Mouse (Mus musculus): ENCODE measurements at regions not wholly inside any gene's neighbourhood (a gene's known extent, or its start where the extent isn't known, plus 50 kb on each side); places are given as distances from the start of the nearest gene placed in this dataset.
"Not testable (repeated sequence)": the region's sequence is repeated elsewhere in the genome, so short reads cannot be mapped to it uniquely, and the experiment has no call there.

- ATAC-seq (ENCODE audit: extremely low read depth, insufficient number of reproducible peaks, low FRiP score, poor library complexity, severe bottlenecking), result no peak
These were observed 56.0 kb downstream of the Ccdc71l start for GRCm38 (mm10) chr12:32434506-32435002.

- no peak for ATAC-seq (ENCODE audit: extremely low read depth, insufficient number of reproducible peaks, low FRiP score, poor library complexity, severe bottlenecking)
These were observed 56.6 kb downstream of the Ccdc71l start for GRCm38 (mm10) chr12:32435126-32435525.

GRCm38 (mm10) chr12:32438209-32438608, 59.7 kb downstream of the Ccdc71l start:
- ATAC-seq (ENCODE audit: extremely low read depth, insufficient number of reproducible peaks, low FRiP score, poor library complexity, severe bottlenecking), result no peak

- no peak for ATAC-seq (ENCODE audit: extremely low read depth, insufficient number of reproducible peaks, low FRiP score, poor library complexity, severe bottlenecking)
These were observed 66.3 kb downstream of the Ccdc71l start for GRCm38 (mm10) chr12:32444770-32445169.

GRCm38 (mm10) chr12:32445874-32446273, 67.4 kb downstream of the Ccdc71l start:
- no peak for ATAC-seq (ENCODE audit: extremely low read depth, insufficient number of reproducible peaks, low FRiP score, poor library complexity, severe bottlenecking)

GRCm38 (mm10) chr12:32449373-32449772, 70.9 kb downstream of the Ccdc71l start:
- no peak for ATAC-seq (ENCODE audit: extremely low read depth, insufficient number of reproducible peaks, low FRiP score, poor library complexity, severe bottlenecking)

- ATAC-seq (ENCODE audit: extremely low read depth, insufficient number of reproducible peaks, low FRiP score, poor library complexity, severe bottlenecking), result no peak
These were observed 72.7 kb downstream of the Ccdc71l start for GRCm38 (mm10) chr12:32451226-32451625.

- ATAC-seq (ENCODE audit: extremely low read depth, insufficient number of reproducible peaks, low FRiP score, poor library complexity, severe bottlenecking), result no peak
These were observed 76.3 kb downstream of the Ccdc71l start for GRCm38 (mm10) chr12:32454794-32455193.

GRCm38 (mm10) chr12:32455231-32455630, 76.7 kb downstream of the Ccdc71l start:
- ATAC-seq (ENCODE audit: extremely low read depth, insufficient number of reproducible peaks, low FRiP score, poor library complexity, severe bottlenecking), result not testable (repeated sequence)

GRCm38 (mm10) chr12:32455913-32456312, 77.4 kb downstream of the Ccdc71l start:
- ATAC-seq (ENCODE audit: extremely low read depth, insufficient number of reproducible peaks, low FRiP score, poor library complexity, severe bottlenecking), result no peak

GRCm38 (mm10) chr12:32456796-32457195, 78.3 kb downstream of the Ccdc71l start:
- no peak for ATAC-seq (ENCODE audit: extremely low read depth, insufficient number of reproducible peaks, low FRiP score, poor library complexity, severe bottlenecking)

GRCm38 (mm10) chr12:32458386-32458785, 79.9 kb downstream of the Ccdc71l start:
- no peak for ATAC-seq (ENCODE audit: extremely low read depth, insufficient number of reproducible peaks, low FRiP score, poor library complexity, severe bottlenecking)

GRCm38 (mm10) chr12:32460330-32460998, 82.0 kb downstream of the Ccdc71l start:
- ATAC-seq (ENCODE audit: extremely low read depth, insufficient number of reproducible peaks, low FRiP score, poor library complexity, severe bottlenecking), result no peak

- ATAC-seq (ENCODE audit: extremely low read depth, insufficient number of reproducible peaks, low FRiP score, poor library complexity, severe bottlenecking), result no peak
These were observed 86.9 kb downstream of the Ccdc71l start for GRCm38 (mm10) chr12:32465371-32465770.

- no peak for ATAC-seq (ENCODE audit: extremely low read depth, insufficient number of reproducible peaks, low FRiP score, poor library complexity, severe bottlenecking)
These were observed 91.4 kb downstream of the Ccdc71l start for GRCm38 (mm10) chr12:32469863-32470262.

- ATAC-seq (ENCODE audit: extremely low read depth, insufficient number of reproducible peaks, low FRiP score, poor library complexity, severe bottlenecking), result no peak
These were observed 100.9 kb downstream of the Ccdc71l start for GRCm38 (mm10) chr12:32479451-32479850.

- ATAC-seq (ENCODE audit: extremely low read depth, insufficient number of reproducible peaks, low FRiP score, poor library complexity, severe bottlenecking), result no peak
These were observed 101.8 kb downstream of the Ccdc71l start for GRCm38 (mm10) chr12:32480268-32480667.

GRCm38 (mm10) chr12:32481051-32481450, 102.5 kb downstream of the Ccdc71l start:
- no peak for ATAC-seq (ENCODE audit: extremely low read depth, insufficient number of reproducible peaks, low FRiP score, poor library complexity, severe bottlenecking)

- no peak for ATAC-seq (ENCODE audit: extremely low read depth, insufficient number of reproducible peaks, low FRiP score, poor library complexity, severe bottlenecking)
These were observed 103.8 kb downstream of the Ccdc71l start for GRCm38 (mm10) chr12:32482343-32482742.

- ATAC-seq (ENCODE audit: extremely low read depth, insufficient number of reproducible peaks, low FRiP score, poor library complexity, severe bottlenecking), result no peak
These were observed 104.3 kb downstream of the Ccdc71l start for GRCm38 (mm10) chr12:32482777-32483176.

GRCm38 (mm10) chr12:32486246-32486645, 107.7 kb downstream of the Ccdc71l start:
- ATAC-seq (ENCODE audit: extremely low read depth, insufficient number of reproducible peaks, low FRiP score, poor library complexity, severe bottlenecking), result no peak
